8 mouse cellular contexts compared by ENCODE assay signal in the genomic region with DNA sequence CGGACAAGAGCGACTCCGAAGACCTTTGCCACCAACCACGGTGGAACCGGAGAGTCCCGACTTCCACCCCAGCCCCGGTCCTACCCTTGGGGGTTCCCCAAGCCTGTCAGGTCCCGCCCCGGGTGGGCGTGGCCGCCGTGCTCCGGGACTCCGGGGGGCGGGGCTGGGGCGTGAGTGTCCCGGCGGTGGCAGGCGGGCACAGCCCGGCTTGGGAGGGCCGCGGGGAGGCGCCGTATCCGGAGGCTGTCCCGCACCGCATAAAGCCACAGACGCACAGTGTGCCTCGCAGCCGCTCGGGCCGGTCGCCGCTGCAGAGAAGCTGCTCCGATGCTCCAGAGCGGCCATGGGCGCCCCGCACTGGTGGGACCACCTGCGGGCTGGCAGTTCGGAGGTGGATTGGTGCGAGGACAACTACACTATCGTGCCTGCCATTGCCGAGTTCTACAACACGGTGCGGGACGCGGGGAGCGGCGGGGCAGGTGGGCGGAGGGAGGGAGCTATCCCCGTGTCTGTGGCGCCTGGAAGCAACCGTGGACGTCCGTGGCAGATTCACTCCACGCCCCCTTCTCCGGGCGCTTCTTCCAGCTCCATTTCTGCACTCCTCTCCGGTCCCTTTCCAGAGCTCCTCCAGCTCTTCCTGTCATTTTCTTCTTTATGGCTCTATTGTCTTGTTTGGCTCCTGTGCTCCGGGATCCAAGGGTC. TPM values are rescaled to one million over a fixed set of nuclear protein-coding genes. Genes with fewer than 3 reads are reported as not detected.
DNase-seq lines count a peak whose midpoint lies in the region; ATAC-seq lines count a peak whose summit lies in the region.

A gene (plus strand): TSS at position 251 of the 702 bp plus-strand sequence.

- ATAC-seq in common myeloid progenitor, adult 5-6 weeks (replicated peaks; ENCODE audit: low read depth, poor library complexity, severe bottlenecking), result peak; percentile 91
- peak; percentile 95 for ATAC-seq in hindbrain, embryonic 16.5 days

- H3K27me3 ChIP-seq in hindbrain, embryonic 16.5 days (replicated peaks; ENCODE audit: control insufficient read depth, insufficient read depth, low read length), result no peaks in the 10 kb centered on the region

- no peaks in the 10 kb centered on the region for H3K36me3 ChIP-seq in hindbrain, embryonic 16.5 days (ENCODE audit: control insufficient read depth, insufficient read depth, low read length)

- DNase-seq in ZHBTc4 (ENCODE audit: low read depth, low spot score), result peak; percentile 93
- DNase-seq in gastrocnemius, adult 8-10 months (ENCODE audit: low spot score in 2 of 2), result peak; percentile 92 to 93
- DNase-seq in left cerebral cortex, adult 11 months (ENCODE audit: low spot score), result peak; percentile 77
- peak; percentile 98 for DNase-seq in lung, postnatal 36 days
- peak; percentile 73 for DNase-seq in retina, adult 2 months (ENCODE audit: low read depth, low spot score)
- peak; percentile 94 for DNase-seq in thymus, postnatal 25 days

- WGBS in hindbrain, embryonic 16.5 days, result under 1% methylated on average over 59 of the region's 60 CpGs

- H3K4me1 ChIP-seq in hindbrain, embryonic 16.5 days (ENCODE audit: control insufficient read depth, insufficient read depth, low read depth, low read length), result peaks cover 7% of the 10 kb centered on the region; the same call in 1 of the 2 replicates

- H3K27ac ChIP-seq in hindbrain, embryonic 16.5 days (ENCODE audit: low read depth, low read length), result no peak within 1 kb of the TSS

- peak within 1 kb of the TSS; percentile 87 for H3K4me2 ChIP-seq in hindbrain, embryonic 16.5 days (ENCODE audit: low read length)

- H3K9ac ChIP-seq in hindbrain, embryonic 16.5 days (ENCODE audit: low read depth, low read length), result peak within 1 kb of the TSS; percentile 76

- H3K9me3 ChIP-seq in hindbrain, embryonic 16.5 days (ENCODE audit: control insufficient read depth, low read length), result no peaks in the 10 kb centered on the region

- peak within 1 kb of the TSS; percentile 62 for H3K4me3 ChIP-seq in hindbrain, embryonic 16.5 days (ENCODE audit: low read length)

RNA-seq across cellular contexts. Expression of the gene that starts here (rescaled TPM):
- total RNA-seq in common myeloid progenitor, adult 5-6 weeks (2017), result 0.78 and 1.8 TPM in 2 replicates
- total RNA-seq in gastrocnemius, adult 8-10 months (2022), result 1 to 10 TPM in 3 of 4 experiments, under 1 TPM in 1; 0.89 to 3.0 (median 2.2) TPM
- 15.2 and 18.2 TPM in 2 replicates for polyA plus RNA-seq in hindbrain, embryonic 16.5 days (2015; fragmentation: Nextera tagmentation; extraction: Ambion mirVana)
